ENCODE assay signal across 8 mouse cellular contexts in the genomic region with DNA sequence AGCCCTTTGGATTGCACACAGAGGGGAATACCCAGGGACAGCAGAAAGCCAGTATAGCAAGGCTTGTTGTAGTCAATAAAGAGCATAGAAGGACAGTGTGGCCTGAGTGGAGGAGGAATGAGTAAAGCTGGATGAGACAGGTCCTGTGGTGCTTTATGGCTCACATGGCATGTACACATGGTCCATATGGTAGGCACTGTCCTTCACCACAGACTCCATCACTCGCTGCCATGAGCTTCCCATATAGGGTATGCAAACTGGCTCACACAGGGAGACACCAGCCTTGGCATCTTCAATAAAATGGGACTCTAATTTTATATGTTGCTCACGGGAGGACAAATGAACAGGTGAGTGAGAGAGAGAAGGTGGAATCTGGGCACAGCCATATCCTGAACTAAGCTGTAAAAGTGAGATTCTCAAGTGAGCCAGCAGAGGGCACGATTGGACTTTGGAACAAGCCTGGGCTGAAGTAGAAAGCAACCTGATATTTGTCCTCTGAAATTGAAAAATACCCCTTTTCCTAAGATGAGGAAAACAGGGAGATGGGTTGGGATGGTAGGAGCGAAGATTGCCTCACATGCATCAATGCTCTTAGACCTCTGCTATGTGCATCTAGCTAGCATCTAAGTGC. TPM values are rescaled to one million over a fixed set of nuclear protein-coding genes. Genes with fewer than 3 reads are reported as not detected.
DNase-seq lines count a peak whose midpoint lies in the region; ATAC-seq and TF ChIP-seq lines count a peak whose summit lies in the region.

No protein-coding gene starts in this region.

- H3K36me3 ChIP-seq in liver, embryonic 14.5 days (replicated peaks; ENCODE audit: control insufficient read depth, insufficient read depth, low read depth), result no peaks in the 10 kb centered on the region

- no peaks in the 10 kb centered on the region for H3K27me3 ChIP-seq in liver, embryonic 14.5 days (ENCODE audit: control insufficient read depth, insufficient read depth, low read length)

- TF ChIP-seq EP300 in liver, embryonic 14.5 days (IDR thresholded peaks at IDR 0.05; ENCODE audit: low read depth), result no peak

- no peaks in the 10 kb centered on the region for H3K9me3 ChIP-seq in liver, embryonic 14.5 days (ENCODE audit: control insufficient read depth, low read length)

- TF ChIP-seq CTCF in liver, embryonic 14.5 days (IDR thresholded peaks at IDR 0.05; ENCODE audit: low read depth), result peak; percentile 64

- ATAC-seq in liver, embryonic 14.5 days (ENCODE audit: insufficient read depth), result no peak

- 20% methylated on average over 4 of the region's 4 CpGs for WGBS in liver, embryonic 14.5 days (ENCODE audit: insufficient replicate concordance)

- DNase-seq in ovary, postnatal 10 days (ENCODE audit: low spot score), result peak; percentile 29
- no peak for DNase-seq in ovary, adult 18-20 months (ENCODE audit: low spot score)
- peak; percentile 26 for DNase-seq in cerebellum, adult 9-10 months
- peak; percentile 16 to 87 for DNase-seq in frontal cortex, adult 2 months (ENCODE audit: extremely low spot score in 1 of 2, low spot score in 1 of 2)
- peak; percentile 79 for DNase-seq in kidney, postnatal 10 days
- DNase-seq in liver, embryonic 14.5 days (ENCODE audit: low read depth in 3 of 3, low spot score in 3 of 3), result no peak
- DNase-seq in ovary, postnatal 14 days (ENCODE audit: low spot score), result peak; percentile 63
- DNase-seq in spleen, postnatal 14 days (ENCODE audit: low spot score in 2 of 2), result no peak

- no peak overlapping the region for H3K27ac ChIP-seq in liver, embryonic 14.5 days

- H3K9ac ChIP-seq in liver, embryonic 14.5 days (replicated peaks), result no peak overlapping the region

- H3K4me1 ChIP-seq in liver, embryonic 14.5 days (replicated peaks; ENCODE audit: control insufficient read depth in 2 of 2, insufficient read depth in 2 of 2, low read length in 1 of 2), result peaks cover 0 to 4% of the 10 kb centered on the region in 2 experiments; a peak in 1 of 4 replicates

- H3K4me2 ChIP-seq in liver, embryonic 14.5 days (ENCODE audit: low read depth), result no peak overlapping the region

- H3K4me3 ChIP-seq in liver, embryonic 14.5 days (ENCODE audit: insufficient read depth in 1 of 2, low read depth in 2 of 2, low read length in 2 of 2), result no peak overlapping the region

RNA-seq across cellular contexts. Expression of gene Trh, which starts 41.9 kb away (rescaled TPM):
- polyA plus RNA-seq in frontal cortex, adult 2 months (2012; rRNA removed), result 54.3 and 56.1 TPM in 2 replicates
- 0.03 TPM in 1 of 2 replicates, not detected in the other for polyA plus RNA-seq in liver, embryonic 14.5 days (2012; rRNA removed)
- polyA plus RNA-seq in liver, embryonic 14.5 days (2014; fragmentation: Nextera tagmentation; extraction: Ambion mirVana), result 0.06 TPM in 1 of 2 replicates, not detected in the other

Comparison
In these comparisons a context has a peak if more than half of its experiments do, and no peak if none do; other contexts are left out.
1. DNase-seq: peak in ovary, postnatal 10 days (single experiment), cerebellum, adult 9-10 months (single experiment), frontal cortex, adult 2 months (2 of 2), kidney, postnatal 10 days (single experiment) and ovary, postnatal 14 days (single experiment); none in ovary, adult 18-20 months (single experiment), liver, embryonic 14.5 days (0 of 3) and spleen, postnatal 14 days (0 of 2).
2. RNA of gene Trh, which starts 41.9 kb away (polyA plus RNA-seq): 54.3 to 56.1 TPM in frontal cortex, adult 2 months; 0.03 to 0.06 TPM in liver, embryonic 14.5 days; every median in the first group is over 10 times any median in the second.